Mouse (Mus musculus): ENCODE measurements around the gene Prr12.

Prr12 gene

DNA sequence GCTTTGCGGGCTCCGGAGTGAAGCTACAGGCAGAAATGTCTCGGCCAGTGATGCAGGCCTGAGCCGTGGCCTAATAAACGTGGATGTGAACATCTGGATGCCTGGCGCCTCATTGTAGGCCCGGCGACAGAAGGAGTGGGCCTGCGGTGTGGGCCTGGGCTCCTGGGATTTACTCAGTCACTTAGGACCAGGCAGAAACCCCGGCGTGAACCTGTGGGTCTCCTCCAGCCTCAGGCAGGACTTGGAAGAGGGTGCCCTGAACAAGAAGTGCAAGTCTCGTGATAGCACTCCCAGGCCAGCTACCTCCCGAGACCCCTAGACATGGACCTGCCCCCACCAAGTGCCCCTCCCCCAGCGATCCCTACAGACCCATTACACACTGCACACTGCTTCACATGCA, 24.6 kb upstream of the Prr12 start:
- no peak for DNase-seq (ENCODE audit: low spot score in 2 of 2)

DNA sequence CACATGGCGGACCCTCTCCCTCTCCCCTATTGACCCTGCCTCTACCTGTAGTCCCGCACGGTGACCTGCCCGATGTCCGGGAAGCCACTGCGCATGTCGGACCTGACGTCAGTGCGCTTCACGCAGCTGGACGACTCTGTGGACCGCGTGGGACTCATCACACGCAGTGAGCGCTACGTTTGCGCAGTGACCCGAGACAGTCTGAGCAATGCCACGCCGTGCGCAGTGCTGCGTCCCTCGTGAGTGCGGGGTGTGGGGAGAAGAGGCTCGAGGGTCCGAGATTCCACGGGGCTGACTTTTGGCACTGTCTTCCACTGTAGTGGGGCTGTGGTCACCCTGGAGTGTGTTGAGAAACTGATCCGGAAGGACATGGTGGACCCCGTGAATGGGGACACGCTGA, 23.8 kb upstream of the Prr12 start:
- no peak for DNase-seq (ENCODE audit: low spot score in 2 of 2)

DNA sequence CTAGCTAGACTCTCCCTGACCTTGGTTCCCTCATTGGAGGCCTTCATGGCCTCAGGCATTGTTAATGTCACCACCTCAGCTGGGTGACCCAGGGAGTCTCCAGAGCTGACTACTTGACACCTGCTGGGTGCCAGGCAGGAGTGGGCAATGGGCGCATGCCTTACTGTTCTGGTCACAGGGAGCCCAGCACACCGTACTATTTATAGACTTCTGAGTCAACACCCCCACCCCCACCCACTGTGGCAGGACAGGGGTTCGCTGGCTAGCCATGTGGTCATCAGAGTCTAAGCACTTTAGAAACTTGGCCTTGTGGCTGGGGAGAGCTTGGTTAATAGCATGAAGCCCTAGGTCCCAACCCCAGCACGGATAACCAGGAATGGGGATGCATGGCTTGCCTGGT, 22.7 kb upstream of the Prr12 start:
- DNase-seq (ENCODE audit: low spot score in 2 of 2), result peak in 1 of 2 experiments; percentile 26

DNA sequence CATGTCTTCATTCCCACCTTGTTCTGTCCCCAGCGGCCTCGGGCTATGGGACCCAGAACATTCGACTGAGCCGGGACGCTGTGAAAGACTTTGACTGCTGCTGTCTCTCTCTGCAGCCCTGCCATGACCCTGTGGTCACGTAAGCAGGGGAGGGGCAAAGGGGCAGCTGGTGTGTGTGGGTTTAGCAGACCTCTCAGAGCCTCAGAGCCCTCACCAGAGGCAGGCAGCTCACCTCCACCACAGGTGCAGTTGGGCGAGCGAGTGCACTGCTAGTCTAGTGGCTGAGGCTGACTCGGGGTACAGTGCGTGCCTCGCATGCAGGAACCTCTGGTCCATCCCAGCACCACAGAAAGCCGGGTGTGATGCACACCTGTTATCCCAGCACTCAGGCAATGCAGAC, 21.3 kb upstream of the Prr12 start:
- no peak for DNase-seq (ENCODE audit: low spot score in 2 of 2)

DNA sequence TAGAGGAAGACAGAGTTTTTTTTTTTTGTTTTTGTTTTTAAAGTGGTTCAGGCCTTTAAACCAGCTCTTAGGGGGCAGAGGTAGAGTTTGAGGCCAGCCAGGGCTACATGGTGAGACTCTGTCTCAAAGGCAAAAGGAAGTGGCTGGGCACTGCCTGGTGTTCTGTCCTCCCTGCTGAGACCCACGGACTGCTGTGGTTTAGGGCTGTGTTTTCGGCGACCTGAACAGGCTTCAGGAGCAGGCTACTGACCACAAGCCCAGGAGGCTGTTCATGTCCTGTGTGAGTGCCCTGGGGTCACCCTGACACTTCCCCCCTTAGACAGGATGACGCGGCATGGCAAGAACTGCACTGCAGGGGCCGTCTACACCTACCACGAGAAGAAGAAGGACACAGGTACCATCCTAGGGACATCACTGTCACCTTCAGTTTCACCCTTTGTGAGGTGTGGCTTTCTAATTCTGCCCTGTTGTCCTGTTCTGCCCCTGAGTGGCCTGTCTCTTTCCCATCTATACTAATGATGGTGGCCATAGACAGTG, 20.6 kb upstream of the Prr12 start:
- peak; percentile 66 to 77 for DNase-seq (ENCODE audit: low spot score in 2 of 2)

DNA sequence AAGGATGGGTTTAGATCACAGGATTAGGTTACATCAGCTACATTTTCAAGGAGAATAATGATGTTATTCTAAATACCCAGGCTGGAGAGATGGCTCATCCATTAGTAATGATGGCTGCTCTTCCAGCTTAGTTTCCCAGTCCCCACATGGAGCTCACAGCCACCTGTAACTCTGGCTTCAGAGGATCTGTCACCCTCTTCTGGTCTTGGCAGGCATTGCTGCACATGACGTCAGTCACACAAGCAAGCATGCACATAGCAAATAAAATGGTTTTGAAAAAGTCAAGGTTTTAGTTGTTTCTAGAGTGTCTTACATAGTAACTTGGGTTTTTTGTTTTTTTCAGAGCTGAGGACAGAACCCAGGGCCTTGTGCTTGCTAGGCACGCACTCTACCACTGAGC, 19.5 kb upstream of the Prr12 start:
- no peak for DNase-seq (ENCODE audit: low spot score in 2 of 2)

DNA sequence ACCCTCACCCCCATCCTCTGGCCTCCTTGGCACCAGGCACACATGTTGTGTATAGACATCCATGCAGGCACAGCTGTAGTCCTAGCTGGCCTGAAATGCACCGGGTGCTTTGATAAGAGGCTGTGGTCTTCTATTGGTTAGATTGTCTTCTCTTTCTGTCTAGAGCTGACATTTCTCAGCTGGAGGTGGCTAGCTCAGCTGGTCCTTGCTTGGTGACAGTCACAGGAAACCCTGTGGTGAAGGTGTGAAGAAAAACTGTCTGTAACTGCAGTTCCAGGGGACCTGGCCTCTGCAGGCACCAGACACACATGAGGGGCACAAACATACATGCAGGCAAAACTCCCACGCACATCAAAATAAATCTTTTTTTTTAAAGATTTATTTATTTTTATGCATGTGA, 17.0 kb upstream of the Prr12 start:
- peak; percentile 76 to 86 for DNase-seq (ENCODE audit: low spot score in 2 of 2)

DNA sequence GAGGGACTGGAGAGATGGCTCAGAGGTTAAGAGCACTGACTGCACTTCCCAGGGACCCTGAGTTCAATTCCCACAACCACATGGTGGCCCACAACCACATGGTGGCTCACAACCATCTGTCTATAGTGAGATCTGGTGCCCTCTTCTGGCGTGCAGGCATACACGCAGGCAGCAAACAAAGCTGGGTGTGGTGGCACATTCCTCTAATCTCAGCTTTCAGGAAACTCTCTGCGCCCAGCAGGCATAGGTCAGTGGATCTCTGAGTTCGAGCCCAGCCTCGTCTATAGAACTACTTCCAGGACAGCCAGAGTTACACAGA, 15.3 kb upstream of the Prr12 start:
- peak; percentile 50 to 56 for DNase-seq (ENCODE audit: low spot score in 2 of 2)

DNA sequence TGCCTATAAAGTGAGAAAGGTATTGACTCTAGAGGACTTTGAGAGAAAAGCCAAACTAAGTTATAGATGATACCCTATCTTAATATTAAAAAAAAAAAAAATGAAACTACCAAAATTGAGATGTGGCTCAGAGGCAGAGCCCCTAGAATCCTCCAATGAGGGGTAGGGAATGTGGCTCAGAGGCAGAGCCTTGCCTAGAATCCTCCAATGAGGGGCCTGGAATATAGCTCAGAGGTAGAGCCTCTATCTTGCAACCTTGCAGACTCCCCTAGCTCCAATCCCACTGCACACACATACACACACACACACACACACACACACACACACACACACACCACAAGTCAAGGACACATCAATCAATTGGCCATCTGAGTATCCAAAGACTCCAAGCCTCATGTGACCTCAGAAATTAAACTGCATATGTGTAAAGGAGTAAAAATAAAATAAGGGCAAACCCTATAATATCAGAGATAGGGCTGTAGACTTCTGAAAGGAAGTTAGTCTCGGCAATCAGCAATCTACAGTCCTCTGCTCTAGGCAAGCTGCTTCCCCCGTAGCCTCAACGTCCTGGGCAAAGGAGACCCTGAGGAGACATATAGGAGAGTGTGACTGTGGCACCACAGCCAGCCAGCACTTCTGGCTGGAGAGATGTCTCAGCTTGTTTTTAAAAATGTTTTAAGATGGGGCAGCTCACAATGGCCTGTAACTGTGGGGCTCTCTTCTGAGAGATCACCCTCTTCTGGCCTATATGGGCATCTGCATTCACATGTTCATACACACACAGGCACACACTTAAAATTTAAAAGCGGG, 14.7 kb upstream of the Prr12 start:
- no peak for DNase-seq (ENCODE audit: low spot score in 2 of 2)

DNA sequence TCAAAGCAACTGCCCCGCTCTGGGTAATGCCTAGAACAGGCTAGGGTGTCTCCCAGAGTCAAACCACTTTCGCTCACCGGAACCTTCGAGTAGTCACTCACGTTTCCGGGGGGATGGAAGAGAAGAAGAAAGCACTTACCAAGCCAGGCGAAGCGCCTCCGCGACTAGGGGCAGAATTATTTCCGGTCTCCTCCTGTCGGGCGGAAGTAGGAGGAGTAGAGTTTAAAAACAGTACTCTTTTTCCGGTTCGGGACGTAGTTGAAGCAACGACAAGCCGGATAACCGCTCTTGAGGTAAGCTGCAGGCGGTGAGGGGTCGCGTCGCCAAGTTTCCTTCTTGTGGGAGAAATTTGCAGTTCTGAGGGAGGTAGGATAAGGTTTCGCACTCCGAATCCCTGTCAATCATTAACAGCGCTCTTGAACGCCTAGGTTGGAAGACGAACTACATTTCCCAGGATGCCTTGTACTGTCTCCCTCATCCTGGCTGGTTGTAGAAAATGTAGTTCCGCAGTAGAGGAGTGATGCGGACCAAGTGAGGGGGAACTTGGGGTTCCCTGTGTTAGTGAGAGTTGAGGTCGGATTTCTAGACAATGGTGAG, 9.7 kb upstream of the Prr12 start, which contains the start of the genes Nosip and Prrg2:
Gene Nosip (plus strand): TSS at position 191 of the 597 bp plus-strand sequence.
Gene Prrg2 (minus strand): TSS at position 439 of the 597 bp plus-strand sequence.
- DNase-seq (ENCODE audit: low spot score in 2 of 2), result peak; percentile 94

DNA sequence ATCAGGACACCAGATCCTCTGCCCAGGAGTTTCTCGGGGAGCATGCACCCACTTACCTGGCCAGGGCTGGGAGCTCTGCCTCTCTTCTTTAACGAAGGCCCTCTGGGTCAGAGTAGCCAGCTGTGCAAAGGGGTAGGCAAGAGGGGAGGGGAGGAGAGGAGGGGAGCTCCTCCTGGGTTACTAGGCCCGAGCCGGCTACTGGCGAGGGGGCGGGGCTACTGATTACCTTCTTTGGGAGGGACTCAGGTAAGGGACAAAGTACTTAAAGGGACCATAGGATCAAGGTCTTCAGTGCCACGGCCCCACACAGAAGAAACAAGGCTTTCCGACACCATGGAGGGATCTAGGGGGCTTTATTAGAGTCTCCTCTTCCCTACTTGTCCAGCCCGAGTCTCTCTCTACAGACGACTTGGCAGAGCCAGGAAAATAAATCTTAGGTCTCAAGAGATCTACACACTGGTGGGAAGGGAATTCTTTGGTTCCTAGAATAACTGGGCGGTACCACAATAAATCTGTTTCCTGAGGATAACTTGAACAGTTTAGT, 8.9 kb upstream of the Prr12 start:
- DNase-seq (ENCODE audit: low spot score in 2 of 2), result no peak

DNA sequence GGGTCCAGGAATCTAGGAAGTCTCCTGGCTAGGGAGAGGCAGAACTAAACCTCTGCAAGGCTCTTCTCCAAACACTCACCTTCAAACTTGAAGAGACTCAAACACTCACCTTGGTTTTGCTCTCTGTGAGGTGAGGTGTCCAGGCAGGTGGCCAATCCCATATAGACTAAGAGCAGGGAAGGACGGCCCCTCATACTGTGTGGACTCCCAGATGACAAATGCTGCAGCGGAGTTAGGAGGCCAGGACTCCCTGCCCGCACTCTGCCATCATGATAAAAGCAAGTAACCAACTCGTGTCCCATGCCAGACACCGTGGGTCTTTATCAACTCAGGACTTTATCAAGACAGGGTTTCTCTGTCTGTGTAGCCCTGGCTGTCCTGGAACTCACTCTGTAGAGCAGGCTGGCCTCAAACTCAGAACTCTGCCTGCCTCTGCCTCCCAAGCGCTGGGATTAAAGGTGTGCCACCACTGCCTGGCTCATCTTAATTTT, 8.0 kb upstream of the Prr12 start:
- DNase-seq (ENCODE audit: low spot score in 2 of 2), result no peak

DNA sequence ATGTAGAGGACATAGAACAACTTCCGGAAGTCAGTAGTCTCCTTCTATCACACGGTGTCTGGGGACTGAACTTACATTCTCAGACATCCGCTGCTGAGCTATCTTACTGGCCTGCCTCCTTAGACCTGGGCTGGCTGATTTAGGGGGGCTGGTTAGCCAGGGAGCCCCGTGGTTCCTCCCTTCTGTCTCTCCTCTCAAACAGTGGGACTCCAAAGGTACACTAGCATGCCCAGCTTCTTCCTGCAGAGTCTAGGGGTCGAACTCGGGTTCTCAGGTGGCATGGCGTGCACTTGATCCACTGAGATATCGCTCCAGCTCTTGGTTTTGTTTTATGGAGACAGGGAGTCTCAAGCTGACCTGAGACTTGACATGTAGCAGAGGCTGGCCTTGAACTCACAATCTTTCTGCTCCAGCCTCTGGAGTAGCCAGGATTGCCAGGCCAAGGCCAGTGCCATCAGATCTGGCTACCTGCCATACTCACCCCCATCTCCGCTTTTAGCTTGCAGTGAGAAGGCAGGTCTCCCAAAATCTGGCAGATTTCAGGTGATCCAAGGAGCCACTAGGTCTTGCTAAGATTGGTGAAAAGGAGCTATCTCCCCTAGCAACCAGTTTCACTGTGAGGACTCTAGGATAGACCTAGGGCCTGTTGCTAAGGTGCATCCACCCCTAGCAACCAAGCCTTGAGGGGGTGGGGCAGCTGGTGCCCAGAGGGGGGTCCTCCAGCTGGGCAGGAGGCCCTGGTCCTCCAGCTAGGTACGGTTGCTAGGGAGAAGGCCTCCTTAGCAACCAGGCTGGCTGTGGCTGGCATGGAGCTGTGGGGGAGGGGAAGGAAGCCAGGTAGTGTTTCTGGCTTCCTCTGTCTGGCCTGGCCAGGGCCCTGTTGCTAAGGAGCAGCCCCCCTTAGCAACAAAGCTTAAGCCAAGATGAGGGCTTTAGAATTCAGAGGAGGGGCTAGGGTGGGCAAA, 6.2 kb upstream of the Prr12 start:
- no peak for DNase-seq (ENCODE audit: low spot score in 2 of 2)

DNA sequence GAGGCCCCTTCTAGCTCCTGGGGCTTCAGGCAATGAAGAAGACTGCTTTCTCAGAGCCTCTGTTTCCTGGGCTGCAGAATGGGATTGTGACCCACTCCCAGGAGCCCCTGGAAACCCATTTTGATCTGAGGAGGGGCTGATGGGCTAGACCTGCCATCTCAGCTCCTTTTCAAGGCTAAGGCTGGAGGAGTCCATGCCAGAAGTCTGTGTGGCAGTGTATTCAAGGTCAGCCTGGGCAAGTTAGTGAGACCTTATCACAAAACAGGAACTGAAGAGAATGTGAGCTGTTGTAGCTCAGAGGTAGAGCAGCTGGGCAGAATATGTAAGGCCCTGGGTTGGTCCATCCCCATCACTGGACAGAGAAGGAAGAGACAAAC, 4.3 kb upstream of the Prr12 start:
- DNase-seq (ENCODE audit: low spot score in 2 of 2), result no peak

DNA sequence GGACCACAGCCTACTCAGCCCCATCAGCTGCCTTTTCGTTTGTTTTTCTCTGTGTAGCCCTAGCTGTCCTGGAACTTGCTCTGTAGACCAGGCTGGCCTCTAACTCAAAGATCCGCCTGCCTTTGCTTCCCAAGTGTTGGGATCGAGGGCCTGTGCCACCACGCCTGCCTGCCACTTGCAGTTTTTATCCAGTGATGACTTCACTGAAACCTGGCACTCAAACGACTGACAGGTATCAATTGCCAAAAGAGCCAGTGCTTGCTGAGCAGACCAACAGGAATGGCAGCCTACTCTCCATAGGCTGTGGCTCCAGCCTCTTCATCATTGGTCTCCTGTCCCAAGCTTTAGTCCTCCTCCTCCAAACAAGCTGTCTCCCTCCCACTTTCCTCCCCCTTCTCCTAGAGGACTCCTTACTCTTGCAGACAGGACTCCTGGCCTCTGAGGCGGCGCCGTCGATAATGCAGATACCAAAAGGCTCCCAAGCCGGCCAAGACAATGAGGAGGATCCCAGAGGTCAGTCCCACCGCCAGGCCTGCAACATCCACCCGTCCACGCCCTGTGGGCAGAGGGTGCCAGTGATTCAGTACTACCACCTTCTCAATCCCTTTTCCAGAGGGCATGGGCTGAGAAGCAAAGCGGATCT, 3.8 kb upstream of the Prr12 start:
- no peak for DNase-seq (ENCODE audit: low spot score in 2 of 2)

DNA sequence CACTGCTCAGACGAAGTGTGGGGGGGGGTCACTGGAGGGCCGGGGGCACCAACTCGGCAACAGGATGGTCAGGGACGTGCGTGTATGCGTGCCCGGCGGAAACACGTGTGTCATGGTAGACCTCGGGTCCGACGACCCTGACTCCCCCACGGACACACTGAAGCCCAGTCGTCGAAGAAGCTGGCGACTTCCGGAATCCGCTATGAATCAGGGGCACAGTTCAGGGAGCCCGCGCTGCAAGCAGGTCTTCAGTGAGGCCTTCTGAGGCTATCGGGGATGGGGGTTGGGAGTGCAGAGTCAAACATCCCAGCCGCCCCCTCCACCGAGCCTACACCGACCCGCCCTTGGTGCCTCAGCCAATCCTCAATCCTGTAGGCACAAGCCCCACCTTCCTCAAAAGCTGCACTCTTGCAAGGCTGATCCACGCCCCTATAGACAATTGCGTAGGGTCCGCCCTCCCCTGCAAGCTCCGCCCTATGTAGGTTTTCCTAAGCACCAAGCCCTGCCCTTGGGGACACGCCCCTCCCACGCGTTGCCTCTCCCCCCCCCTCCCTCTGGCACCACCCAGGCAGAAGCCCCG, 1.3 kb upstream of the Prr12 start:
- peak; percentile 88 to 93 for DNase-seq (ENCODE audit: low spot score in 2 of 2)

DNA sequence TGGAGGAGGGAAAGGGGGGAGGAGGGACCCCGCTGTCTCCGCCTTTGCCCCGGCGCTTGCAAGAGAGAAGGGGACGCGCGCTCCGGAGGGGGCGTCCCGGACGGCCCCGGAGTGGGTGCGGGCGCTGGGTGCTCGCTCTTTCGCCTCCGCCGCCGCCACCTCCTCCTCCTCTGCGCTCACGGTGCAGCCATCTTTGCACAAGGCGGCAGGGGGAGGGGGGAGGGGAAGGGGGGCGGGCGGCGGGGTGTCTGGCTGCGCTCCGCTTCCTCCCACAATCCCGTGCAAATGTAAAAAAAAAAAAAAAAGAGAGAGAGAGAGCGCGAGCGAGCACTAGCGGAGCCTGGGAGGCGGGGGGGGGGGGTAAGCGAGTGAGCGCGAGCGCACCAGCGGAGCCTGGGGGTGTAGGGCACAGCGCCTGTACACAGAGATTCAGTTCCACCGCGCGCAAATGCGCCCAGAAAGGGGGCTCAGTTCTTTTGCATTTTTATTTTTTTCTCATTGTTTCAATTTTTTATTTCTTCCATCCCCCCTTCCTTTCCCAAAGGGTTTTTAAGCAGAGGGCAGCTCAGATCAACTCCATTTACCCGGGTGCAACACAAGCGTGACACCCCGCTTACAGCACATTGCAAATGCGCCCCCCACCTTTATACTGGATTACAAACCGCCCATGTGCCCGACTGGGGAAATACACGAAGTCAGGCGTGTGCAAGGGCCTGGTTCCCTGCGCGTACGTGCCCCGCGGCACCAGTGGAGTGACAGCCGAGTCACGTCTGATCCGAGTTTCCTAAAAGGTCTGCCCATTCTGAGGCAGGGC, 643 bp upstream of the Prr12 start:
- peak; percentile 54 to 71 for DNase-seq (ENCODE audit: low spot score in 2 of 2)

DNA sequence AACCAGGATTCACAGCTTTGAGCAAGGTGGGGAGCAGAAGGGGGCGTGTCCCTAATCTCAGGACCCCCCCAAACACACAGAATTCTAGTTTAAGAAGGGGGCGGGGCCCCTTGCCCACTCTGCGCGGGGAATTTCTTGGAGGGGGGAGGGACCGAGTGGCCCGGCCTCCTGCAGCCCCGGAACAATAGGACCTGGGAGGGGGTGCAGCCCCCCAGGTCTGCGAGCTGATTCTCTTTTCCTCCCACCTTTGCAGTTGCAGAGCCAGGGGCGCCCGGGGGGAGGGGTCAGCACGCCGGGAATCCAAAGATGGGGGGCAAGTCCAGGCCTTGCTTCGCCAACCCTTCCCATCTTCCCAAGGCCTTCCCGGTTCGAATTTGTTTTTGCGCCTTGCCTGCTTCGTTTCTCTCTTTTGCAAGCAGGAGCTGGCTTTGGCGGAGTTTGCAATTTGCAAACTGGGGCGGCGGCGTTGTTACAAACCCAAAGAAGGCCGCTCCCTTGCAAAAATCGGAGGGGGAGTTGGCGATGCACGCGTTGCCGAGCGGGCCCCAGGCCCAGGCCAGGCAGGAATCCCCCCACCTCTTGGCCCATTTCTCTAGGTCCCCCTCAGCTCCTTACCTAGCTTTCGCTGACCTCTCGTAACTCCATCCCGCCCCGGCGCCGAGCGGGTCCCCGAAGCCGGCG, 360 bp downstream of the Prr12 start:
- DNase-seq (ENCODE audit: low spot score in 2 of 2), result no peak

DNA sequence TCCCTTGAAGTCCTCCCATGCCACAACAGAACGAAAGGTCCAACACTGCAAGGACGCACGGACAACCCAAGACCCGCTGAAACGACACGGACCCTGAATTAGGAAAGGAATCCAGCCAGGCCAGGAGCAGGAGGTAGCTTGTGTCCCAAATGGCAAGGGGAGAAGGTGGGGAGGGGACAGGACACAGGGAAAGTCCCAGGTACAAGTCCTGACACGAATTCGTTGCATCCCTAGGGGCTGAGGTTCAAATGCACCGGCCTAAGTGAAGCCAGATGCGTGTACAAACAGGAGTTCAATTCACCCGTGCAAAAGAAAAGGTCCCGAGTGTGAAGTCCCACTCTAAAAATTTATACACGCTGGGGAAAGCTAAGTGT, 1.1 kb downstream of the Prr12 start:
- DNase-seq (ENCODE audit: low spot score in 2 of 2), result no peak
